Mouse (Mus musculus) right cerebral cortex, adult 18-20 months (tissue): ENCODE measurements around the gene Sync.
A peak's percentile ranks its signal among the peaks of the same experiment; 100 is the strongest.

Experiments
- DNase-seq: peaks from one replicate; pipeline ENCODE4 v3.0.0; 2022; ENCODE audit warnings: mixed read lengths

The Sync gene

DNA sequence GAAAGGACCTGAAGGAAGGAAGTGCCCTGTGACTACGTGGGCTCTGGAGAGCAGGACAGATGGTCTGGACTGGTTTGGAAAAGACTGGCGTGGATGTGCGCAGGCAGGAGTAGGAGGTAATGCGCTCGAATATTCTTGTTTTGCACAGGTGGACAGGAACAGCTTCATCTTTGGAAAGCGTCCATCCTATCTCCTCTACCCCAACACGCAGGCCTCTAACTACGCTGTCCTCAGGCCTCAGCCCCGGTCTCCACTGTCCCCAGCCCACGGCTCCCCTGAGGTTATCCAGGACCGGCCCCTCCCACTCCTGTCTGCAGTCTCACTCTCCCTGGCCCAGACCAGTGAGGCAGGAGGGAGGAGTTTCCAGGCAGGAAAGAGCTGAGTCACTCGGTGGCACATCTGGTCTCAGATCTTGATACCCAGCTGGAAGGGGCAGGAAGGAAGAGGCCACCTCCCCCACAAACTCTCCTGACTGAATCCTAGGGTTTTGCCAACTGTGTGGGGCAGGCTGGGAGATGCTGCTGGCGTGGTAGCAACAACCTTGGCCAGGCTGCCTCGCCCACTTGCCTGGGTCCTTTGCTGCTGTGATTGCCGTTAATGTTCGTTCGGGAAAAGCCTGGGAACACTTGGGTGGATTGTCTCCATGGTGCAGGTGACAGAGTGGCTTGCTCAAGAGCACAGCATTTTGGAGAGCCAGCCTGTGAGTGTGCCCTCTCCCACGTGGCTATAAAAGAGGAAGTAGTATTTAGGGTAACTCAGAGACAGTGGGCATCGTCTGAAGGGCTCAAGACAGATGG, 24.0 kb upstream of the Sync start:
- DNase-seq: peak; percentile 73

GRCm38 (mm10) chr4:129266191-129266590, 21.2 kb upstream of the Sync start:
- no peak for DNase-seq

DNA sequence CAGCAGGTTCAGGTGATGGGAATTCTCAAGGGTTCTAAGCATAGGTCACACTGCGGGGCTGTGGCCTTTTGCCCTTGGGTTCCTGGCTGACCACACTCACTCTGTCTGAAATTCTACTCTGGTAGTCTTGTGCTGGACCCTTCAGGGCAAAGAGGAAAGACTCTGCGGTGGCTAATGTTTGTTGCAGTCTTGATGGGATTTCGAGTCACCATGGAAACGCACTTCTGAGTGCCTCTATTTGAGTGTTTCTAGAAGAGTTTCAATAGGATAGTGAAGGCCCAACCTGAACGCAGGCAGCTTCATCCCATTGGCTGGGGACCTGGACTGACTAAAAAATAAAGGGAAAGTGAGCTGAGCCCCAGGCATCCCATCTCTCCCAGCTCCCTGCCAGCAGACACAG, 20.6 kb upstream of the Sync start:
- DNase-seq: no peak

GRCm38 (mm10) chr4:129268698-129269097, 18.7 kb upstream of the Sync start:
- no peak for DNase-seq

- no peak for DNase-seq
These were observed 15.2 kb upstream of the Sync start for GRCm38 (mm10) chr4:129271991-129272755.

- peak; percentile 59 for DNase-seq
These were observed 14.7 kb upstream of the Sync start for GRCm38 (mm10) chr4:129272756-129273046.

DNA sequence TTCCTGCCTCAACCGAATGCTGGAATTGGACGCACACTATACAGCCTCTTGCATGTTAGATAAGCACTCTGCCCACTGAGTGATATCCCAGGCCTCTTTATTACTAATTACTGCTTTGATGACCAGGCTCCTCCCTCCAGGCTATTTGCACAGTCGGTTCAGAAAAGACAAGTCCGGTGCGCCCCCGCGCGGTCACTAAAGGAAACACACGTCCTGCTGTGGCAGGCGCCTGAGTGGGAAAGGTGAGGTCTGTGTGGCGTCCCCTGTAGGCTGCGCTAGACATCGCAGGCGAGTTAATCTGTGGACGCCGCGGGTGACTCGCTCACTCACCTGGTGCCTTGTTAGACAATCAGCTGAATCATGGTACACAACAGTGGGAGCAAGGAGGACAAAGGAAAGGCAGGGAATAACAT, 11.0 kb upstream of the Sync start:
- peak; percentile 93 for DNase-seq

DNA sequence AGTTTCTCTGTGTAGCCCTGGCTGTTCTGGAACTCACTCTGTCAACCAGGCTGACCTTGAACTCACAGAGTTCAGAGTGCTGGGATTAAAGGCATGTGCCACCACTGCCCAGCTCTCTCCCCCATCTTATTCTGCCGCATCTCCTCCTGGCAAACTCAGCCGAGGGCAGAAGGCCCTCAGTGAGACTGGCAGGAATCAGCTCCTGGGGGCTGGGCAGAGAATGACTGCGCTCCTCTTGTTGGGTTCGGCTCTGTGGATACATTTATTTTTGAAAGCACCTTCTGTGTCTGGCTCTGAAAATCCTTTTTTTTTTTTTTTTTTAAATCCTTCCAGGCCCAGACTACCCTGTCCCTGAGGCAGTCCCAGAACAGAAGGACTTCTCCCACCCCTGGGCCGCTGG, 4.6 kb upstream of the Sync start:
- no peak for DNase-seq

DNA sequence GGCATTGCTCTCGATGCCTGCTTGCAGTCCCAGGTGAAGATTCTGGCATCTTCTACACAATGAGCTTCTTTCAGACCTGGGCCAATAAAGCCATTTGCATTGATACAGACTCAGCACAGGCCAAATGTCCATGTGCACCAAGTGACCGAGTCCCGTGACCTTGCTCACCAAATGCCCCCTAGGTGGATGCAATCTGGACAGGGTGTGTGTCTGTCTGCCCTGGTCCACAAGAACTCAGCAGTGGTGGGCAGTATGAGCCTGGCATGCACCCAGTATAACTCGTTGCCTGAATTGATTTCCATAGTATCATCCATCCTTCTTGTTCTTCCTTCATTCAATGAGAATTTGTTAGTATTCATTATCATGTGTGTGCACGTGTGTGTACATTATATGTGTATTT, 4.2 kb upstream of the Sync start:
- no peak for DNase-seq

- DNase-seq: no peak
These were observed 2.7 kb upstream of the Sync start for GRCm38 (mm10) chr4:129284685-129285084.

DNA sequence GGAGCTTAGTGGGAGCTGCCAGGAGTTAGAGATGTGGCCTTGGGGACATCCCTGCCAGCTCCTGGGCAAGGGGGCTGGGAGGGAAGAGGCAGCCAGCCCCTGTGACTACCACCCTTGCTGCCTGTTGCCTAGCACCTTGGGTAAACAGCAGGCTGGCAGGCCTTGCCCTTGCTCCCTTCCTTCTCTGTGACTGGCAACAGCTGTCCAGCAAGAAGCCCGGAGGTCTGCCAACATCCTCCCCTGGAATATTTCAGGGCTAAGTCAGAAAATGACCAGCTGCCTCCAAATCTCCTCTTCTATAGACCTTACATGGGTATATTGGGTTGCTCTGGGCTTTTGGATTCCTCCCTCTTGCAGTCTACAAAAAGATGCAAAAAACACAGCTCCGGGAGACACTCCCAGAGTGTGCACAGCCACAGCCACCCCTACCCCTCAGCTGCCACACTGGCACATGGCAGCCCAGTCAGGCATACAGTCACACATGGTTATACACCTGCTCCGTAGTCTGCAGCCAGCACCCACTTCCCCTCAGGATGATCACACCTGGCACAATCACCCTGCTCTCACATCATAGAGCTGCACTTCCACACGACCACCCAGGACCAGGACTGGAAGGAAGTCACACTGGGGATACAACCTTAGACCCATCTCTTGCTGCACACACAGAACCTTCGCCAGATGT, 1.3 kb upstream of the Sync start:
- no peak for DNase-seq

DNA sequence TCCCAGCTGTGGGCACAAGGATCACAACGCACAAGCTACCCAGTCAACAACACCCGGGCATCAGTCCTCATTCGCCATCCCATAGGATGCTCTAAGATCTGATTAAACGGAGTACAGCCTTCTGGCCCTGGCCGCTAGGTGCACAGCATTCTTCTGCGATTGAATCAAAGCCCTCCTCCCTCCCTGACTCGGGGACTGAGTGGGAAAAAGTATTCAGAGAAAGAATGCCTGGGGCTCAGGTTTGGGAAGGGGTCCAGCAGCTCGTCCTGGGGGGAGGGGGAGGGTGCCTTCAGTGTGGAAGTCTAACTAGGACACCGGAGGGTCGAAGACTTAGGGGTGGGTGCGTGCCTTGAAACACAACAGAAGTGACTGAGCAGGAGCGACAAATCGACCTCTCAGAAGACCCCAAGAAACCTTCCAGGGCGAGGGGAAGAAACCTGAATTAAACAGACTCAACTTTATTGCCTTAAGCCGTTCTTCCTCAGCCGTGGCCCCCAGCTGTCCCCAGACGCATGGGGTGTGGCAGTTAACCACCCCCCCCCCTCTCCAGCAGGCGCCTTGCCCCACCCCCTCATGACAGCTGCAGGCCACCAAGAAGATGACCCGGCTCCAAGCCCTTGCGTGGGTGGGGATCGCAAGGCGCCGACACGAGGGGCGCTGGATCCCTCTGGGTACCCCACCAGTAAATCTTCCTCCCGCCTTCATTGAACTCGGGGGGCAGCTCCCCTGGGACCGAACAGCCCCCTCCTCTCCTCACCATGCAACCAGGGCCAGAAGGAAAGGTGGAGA, 540 bp upstream of the Sync start:
- no peak for DNase-seq

DNA sequence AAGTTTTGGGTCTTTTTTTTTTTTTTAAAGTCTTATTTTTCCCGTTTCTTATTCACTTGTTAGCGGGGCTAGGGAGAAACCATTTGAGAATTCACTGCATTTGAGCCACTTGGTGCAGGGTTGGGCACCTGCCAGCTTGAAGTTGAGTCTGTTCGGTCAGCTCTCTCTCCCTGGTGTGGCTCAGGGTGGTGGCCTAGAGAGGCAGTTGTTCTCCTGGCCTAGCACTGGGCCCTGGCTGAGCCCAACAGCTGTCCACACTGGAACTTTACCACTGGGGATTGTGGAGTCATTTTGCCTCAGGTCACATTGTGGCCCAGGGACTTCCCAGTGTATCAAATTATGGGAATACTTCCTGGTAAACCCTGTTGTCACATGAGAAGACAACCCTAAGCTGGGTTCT, 650 bp downstream of the Sync start:
- DNase-seq: no peak

- peak; percentile 15 for DNase-seq
These were observed 2.3 kb downstream of the Sync start for GRCm38 (mm10) chr4:129289671-129290070.

DNA sequence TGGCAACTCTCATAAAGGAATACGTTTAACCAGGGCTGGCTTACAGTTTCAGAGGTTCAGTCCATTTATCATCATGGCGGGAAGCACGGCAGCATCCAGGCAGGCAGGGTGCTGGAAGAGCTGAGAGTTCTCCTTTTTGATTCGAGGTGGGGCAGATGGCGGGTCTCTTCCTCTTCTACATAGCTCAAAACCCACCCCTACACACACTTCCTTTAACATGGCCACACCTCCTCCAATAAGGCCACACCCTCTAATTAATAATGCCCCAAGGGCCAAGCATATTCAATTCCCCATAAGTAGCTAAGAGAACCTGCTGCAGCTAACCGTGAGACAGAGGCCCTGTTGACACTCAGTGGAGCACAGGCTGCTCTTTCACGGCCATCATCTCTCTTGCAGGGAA, 5.4 kb downstream of the Sync start:
- no peak for DNase-seq

DNA sequence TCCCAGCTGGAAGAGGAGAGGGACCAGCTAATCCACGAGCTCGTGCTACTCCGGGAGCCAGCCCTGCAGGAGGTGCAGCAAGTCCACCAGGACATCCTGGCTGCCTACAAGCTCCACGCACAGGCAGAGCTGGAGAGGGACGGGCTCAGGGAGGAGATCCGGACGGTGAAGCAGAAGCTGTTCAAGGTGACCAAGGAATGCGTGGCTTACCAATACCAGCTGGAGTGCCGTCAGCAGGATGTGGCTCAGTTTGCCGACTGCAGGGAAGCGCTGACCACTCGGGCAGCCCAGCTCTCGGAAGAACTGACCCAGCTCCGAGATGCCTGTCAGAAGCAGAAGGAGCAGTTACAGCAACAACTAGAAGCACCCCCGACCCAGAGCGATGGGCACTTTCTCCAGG, 6.3 kb downstream of the Sync start:
- no peak for DNase-seq

DNA sequence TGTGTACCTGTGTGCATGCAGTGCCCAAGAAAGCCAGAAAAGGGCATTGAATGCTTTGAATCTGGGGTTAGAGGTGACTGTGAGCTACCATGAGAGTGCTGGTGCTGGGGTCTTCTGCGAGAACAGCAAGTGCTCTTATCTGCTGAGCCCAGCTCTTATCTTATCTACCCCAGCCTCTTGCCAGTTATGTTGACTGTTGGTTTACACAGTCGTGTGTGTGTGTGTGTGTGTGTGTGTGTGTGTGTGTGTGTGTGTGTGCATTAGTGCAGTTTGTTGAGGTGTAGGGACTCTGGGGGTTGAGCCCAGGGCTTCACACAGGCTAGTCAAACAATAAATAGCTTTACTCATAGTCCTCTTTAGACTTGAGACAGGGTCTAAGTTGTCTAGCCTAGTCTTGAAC, 7.8 kb downstream of the Sync start:
- DNase-seq: no peak

GRCm38 (mm10) chr4:129296066-129296465, 8.6 kb downstream of the Sync start:
- no peak for DNase-seq

- peak; percentile 70 for DNase-seq
These were observed 10.3 kb downstream of the Sync start for GRCm38 (mm10) chr4:129297724-129298123.

DNA sequence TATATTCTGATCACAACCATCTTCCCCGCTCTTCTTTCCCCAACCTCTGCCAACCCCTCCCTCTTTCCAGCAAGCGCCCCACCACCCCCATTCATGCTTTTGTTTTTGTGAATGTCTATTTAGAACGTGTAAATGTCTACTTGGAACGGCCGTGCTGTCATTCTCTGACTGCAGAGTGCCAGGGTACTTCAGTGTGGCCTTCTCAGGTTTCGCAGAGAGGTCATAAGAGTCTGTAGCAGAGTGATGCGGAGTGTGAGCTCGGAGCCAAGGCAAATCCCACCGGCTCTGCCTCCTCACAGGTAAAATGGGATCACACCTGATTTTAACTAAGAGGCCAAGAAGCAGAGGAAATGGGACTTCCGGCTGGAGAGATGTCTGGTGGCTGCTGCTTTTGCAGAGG, 11.7 kb downstream of the Sync start:
- no peak for DNase-seq

DNA sequence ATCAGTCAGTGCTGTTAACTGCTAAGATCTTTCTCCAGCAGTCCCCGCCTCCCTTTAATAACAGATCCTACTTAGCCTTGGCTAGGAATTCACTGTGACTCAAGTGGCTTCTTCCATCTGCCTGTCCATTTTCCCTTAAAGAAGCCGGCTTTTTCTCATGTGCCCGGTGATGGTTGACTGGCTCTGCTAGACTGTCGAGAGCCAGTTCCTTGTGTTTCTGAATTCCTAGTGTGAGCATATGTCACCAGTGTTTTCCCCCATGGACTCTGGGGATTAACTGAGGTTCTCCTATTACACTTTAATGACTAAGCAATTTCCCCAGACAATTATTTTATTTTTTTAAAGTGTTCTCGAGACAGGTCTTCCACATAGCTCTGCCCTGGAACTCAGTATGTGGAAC, 16.0 kb downstream of the Sync start:
- no peak for DNase-seq

DNA sequence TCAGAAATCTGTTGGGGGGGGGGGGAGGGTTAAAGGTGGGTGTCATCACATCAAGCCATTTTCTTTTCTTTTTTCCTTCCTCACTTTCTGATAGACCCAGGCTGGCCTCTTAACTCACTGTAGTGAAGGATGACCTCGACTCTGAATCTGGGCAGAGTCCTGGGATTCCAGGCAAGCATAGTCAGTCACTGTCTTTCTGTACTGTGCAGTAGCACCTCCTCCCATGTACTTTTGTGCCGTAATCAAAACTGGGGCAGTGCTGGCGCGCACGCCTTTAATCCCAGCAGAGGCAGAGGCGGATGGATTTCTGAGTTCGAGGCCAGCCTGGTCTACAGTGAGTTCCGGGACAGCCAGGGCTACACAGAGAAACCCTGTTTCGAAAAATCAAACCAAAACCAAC, 16.4 kb downstream of the Sync start:
- no peak for DNase-seq

DNA sequence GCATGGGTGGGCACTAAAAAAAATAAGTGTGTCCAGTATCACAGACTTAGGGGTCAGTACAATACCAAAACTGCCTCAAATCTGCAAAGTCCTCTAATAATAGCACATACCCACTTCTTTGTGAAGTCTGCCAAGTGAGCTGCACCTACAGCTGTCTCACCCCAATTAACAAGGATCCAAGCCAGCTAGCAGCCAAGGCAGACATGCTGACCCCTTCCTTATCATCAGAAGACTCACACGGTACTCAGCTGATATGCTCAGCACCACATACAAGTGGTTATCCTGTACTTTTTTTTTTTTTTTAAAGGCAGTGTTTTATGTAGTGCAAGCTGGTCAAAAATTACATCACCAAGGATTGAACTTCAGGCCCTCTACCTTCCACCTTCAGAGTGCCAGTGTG, 16.9 kb downstream of the Sync start:
- no peak for DNase-seq
